Mouse (Mus musculus) lung, embryonic 14.5 days (tissue): ENCODE results near the gene Golga2. TPM values are rescaled to one million over a fixed set of nuclear protein-coding genes. Genes with fewer than 3 reads are reported as not detected.

Experiments
- ATAC-seq: fragments of 200-750 bp; cut with Nextera tagmentation; 2 replicates; pipeline ENCODE4 v1.8.0; 2017; ENCODE audit warnings: mild to moderate bottlenecking, moderate TSS enrichment, moderate library complexity; ENCODE audit not compliant: insufficient read depth
- DNase-seq: peaks from one replicate; pipeline ENCODE4 v3.0.0-alpha.2; 2015
- H3K27ac ChIP-seq: fragments of 300-500 bp; sonication (generic); 2 replicates; pipeline ENCODE4 v1.5.1; 2014; ENCODE audit warnings: low read depth, mild to moderate bottlenecking, moderate library complexity
- H3K27me3 ChIP-seq: fragments of 300-500 bp; sonication (generic); 2 replicates; pipeline ENCODE4 v1.6.1; 2014; ENCODE audit warnings: low read length, control low read depth; ENCODE audit not compliant: insufficient read depth
- H3K36me3 ChIP-seq: fragments of 300-500 bp; sonication (generic); 2 replicates; pipeline ENCODE4 v1.6.1; 2014; ENCODE audit warnings: control low read depth; ENCODE audit not compliant: insufficient read depth
- H3K4me1 ChIP-seq: fragments of 300-500 bp; sonication (generic); 2 replicates; pipeline ENCODE4 v1.6.1; 2014; ENCODE audit warnings: antibody characterized with exemption, control low read depth; ENCODE audit not compliant: insufficient read depth
- H3K4me2 ChIP-seq: fragments of 300-500 bp; sonication (generic); 2 replicates; pipeline ENCODE4 v1.6.1; 2014; ENCODE audit warnings: mild to moderate bottlenecking
- H3K4me3 ChIP-seq: fragments of 300-500 bp; sonication (generic); 2 replicates; pipeline ENCODE4 v1.5.1; 2014; ENCODE audit warnings: low read depth, low read length
- H3K9ac ChIP-seq: fragments of 300-500 bp; sonication (generic); 2 replicates; pipeline ENCODE4 v1.6.1; 2014
- H3K9me3 ChIP-seq: fragments of 300-500 bp; sonication (generic); 2 replicates; pipeline ENCODE4 v1.6.1; 2016; ENCODE audit warnings: low read depth, low read length, control low read depth
- CTCF ChIP-seq: IDR thresholded peaks from 2 replicates; pipeline ENCODE4 v1.5.1; 2016; ENCODE audit warnings: antibody characterized with exemption, low read depth
- WGBS: fragments of 180-500 bp; shearing (Covaris S2); extraction: QIAGEN DNeasy Blood & Tissue Kit; methylation state at CpG from one replicate; pipeline ENCODE4 v1.1.7; 2014; 5-methylcytosine and 5-hydroxymethylcytosine counted together
- polyA plus RNA-seq: library from polyadenylated mRNA; unstranded; fragments of >200 nt; fragmentation: Nextera tagmentation; extraction: Ambion mirVana; gene quantifications from 2 replicates; pipeline ENCODE4 v1.2.1, GENCODE M21; 2014

Gene Golga2
- polyA plus RNA-seq, 1 experiment from 2014 or later: 24.0 TPM

DNA sequence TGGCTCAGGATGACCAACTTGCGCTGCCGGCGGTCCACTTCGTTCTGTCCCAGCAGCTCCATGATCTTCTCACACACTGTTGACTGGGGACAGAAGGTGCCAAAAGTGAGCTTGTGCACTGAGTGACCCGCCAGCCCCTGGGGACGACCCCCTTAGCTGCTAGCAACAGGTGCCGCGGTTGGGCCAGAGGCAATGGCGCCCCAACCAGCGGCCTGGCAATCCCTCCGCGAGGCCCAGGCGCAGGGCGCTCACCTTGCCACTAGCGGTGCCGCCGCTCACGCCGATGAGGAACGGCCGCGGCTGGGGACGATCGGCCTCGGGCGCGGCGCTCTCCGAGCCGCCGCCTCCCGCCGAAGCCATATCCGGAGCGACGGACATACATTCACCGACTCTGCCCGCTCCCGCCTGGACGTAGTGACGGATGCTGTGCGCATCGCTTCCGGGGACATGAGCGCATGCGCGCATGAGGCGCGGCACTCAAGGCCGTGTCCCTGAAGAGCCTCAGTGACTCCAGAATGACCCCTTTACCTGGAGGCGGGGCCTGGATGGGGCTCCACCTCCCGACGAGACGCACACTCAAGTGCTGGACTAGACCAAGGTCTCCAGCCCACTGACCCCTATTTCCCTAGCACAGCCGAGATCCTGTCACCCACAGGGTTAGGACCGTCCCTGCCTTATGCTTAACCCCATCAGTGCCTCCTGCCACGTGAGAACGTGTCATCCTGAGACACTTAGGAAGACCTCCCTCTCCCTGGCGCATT lies 27.3 kb upstream of the Golga2 start, which contains the start of gene Uck1:
Uck1 (minus strand) TSS at position 503 of the 761 bp plus-strand sequence.
- H3K4me2 ChIP-seq: peak within 1 kb of the TSS; percentile 72
- no peaks in the 10 kb centered on the region for H3K4me1 ChIP-seq
- 2% methylated on average over 59 of the region's 59 CpGs for WGBS
- H3K27ac ChIP-seq: peak within 1 kb of the TSS; percentile 67
- H3K36me3 ChIP-seq: peaks cover 31% of the 10 kb centered on the region
- peak within 1 kb of the TSS; percentile 81 for H3K9ac ChIP-seq
- peak within 1 kb of the TSS; percentile 90 for H3K4me3 ChIP-seq
- no peaks in the 10 kb centered on the region for H3K9me3 ChIP-seq
- no peaks in the 10 kb centered on the region for H3K27me3 ChIP-seq
- no peak for TF ChIP-seq CTCF
- peak; percentile 92 for ATAC-seq
- peak; percentile 95 for DNase-seq

DNA sequence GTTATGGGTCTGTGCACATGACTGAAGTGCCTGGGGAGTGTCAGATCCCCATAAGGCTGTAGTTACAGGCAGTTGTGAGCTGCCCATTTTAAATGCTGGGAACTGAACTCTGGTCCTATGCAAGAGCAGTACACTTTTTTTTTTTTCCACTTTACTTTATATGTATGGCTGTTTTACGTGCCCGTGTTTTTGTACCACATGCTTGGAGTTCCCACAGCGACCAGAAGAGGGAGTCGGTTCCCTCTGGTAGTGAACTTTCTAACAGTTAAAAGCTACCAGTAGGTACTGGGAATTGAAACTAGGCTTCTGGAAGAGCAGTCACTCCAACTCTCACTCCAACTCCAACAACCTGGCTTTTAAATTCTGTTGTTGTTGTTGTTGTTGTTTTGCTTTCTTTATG lies 26.5 kb upstream of the Golga2 start:
- no peak overlapping the region for H3K4me3 ChIP-seq
- peak; percentile 66 for DNase-seq

DNA sequence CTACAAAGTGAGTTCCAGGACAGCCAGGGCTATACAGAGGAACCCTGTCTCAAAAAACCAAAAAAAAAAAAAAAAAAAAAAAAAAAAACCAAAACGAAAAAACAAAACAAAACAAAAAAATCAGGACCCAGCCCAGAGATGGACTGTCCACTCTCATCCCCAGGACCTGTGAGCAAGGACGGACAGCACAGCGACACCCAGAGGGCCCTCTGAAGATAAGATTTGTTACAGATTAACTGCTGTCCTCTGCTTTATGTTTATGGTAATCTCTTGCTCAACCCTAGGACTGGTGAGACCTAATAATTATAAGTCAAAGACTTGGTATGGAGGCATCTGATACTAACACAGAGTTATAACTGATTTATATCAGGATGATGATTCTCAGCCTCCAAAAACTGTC lies 11.4 kb upstream of the Golga2 start:
- Histone ChIP-seq H3K27ac (no peak overlapping the region), H3K4me1 (no peaks in the 10 kb centered on the region), H3K9me3 (no peaks in the 10 kb centered on the region), H3K36me3 (peaks cover 37% of the 10 kb centered on the region), H3K4me3 (no peak overlapping the region), H3K27me3 (no peaks in the 10 kb centered on the region), H3K4me2 (no peak overlapping the region), H3K9ac (no peak overlapping the region)
- DNase-seq: no peak
- ATAC-seq: no peak; the same call in 1 of the 2 replicates
- TF ChIP-seq CTCF: no peak
- WGBS: 65% methylated on average over 3 of the region's 3 CpGs

More for the DNA sequence above, 26.5 kb upstream of the Golga2 start:
- H3K9ac ChIP-seq: no peak overlapping the region
- no peaks in the 10 kb centered on the region for H3K9me3 ChIP-seq
- TF ChIP-seq CTCF: peak; percentile 54
- H3K4me2 ChIP-seq: peak overlapping the region; percentile 72
- 27% methylated on average over 4 of the region's 4 CpGs for WGBS
- H3K27me3 ChIP-seq: no peaks in the 10 kb centered on the region
- no peak for ATAC-seq
- no peak overlapping the region for H3K27ac ChIP-seq
- peaks cover 28% of the 10 kb centered on the region for H3K36me3 ChIP-seq
- no peaks in the 10 kb centered on the region for H3K4me1 ChIP-seq

DNA sequence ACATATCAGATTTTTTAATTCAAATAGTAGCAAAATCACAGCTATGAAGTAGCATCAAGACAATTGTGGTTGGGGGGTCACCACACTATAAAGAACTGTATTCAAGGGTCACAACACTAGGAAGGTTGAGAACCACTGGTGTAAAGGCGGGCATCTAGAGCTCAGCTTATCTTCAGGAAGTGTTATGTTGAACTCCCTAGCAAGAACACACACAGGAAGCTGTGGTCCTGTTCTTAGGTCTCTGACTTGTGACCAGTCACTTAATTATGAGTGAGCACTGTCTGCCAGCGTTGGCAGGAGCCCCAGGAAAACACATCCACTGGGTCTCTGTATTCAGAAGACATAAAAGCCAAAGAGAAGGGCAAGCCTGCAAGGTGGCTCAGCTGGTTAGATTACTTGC lies 4.9 kb upstream of the Golga2 start:
- H3K27me3 ChIP-seq: no peaks in the 10 kb centered on the region
- H3K4me1 ChIP-seq: peaks cover 4% of the 10 kb centered on the region
- WGBS: 88% methylated on average over 2 of the region's 2 CpGs
- H3K27ac ChIP-seq: no peak overlapping the region
- no peak for TF ChIP-seq CTCF
- H3K4me2 ChIP-seq: no peak overlapping the region
- H3K36me3 ChIP-seq: peaks cover 80% of the 10 kb centered on the region
- ATAC-seq: no peak
- H3K9me3 ChIP-seq: no peaks in the 10 kb centered on the region
- H3K4me3 ChIP-seq: no peak overlapping the region
- no peak overlapping the region for H3K9ac ChIP-seq
- DNase-seq: no peak

DNA sequence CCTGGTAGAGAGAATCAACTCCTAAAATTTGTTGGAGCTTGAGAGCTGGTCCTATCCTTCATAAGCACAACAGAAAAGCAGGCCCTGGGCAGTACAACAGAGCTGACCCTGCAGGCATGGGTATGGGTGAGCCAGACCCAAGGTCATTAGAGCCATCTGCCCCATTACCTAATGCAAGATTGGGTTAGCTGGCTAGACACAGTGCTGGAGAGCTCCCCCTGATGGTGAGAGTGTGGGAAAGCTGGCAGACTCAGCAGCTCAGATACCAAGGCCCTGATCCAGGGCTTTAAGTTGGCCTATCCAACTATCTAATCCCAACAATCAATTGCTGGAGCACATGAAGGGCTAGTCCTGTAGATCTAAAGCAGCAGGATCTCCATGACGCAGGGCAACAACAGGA lies 4.5 kb upstream of the Golga2 start:
- TF ChIP-seq CTCF: peak; percentile 73
- Histone ChIP-seq H3K27me3 (no peaks in the 10 kb centered on the region), H3K4me2 (no peak overlapping the region), H3K36me3 (peaks cover 76% of the 10 kb centered on the region), H3K4me3 (no peak overlapping the region), H3K9ac (no peak overlapping the region), H3K4me1 (peaks cover 4% of the 10 kb centered on the region), H3K9me3 (no peaks in the 10 kb centered on the region), H3K27ac (no peak overlapping the region)
- DNase-seq (peak; percentile 70), ATAC-seq (no peak; the same call in 1 of the 2 replicates)
- 87% methylated on average over 1 of the region's 1 CpGs for WGBS

DNA sequence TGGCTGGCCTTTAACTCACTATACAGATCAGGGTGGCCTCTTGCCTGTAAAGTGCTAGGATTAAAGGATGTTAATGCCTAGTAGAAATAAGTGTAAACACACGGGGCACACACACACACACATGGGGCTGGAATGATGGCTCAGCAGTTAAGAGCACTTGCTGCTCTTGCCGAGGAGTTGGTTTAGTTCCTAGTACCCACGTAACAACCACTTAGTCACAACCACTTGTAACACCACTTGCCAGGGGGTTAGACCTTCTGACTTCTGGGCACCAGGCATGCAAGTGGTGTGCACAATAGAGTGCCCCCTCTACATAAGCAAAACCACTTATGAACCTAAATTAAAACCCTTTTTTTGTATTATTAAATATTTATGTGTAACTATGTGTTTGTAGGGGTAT lies 3.2 kb upstream of the Golga2 start:
- Histone ChIP-seq H3K9me3 (no peaks in the 10 kb centered on the region), H3K9ac (no peak overlapping the region), H3K36me3 (peaks cover 63% of the 10 kb centered on the region), H3K4me3 (no peak overlapping the region), H3K27me3 (no peaks in the 10 kb centered on the region), H3K4me1 (peaks cover 4% of the 10 kb centered on the region), H3K27ac (no peak overlapping the region), H3K4me2 (no peak overlapping the region)
- DNase-seq (no peak), ATAC-seq (no peak)
- no peak for TF ChIP-seq CTCF
- WGBS: 73% methylated on average over 3 of the region's 3 CpGs

DNA sequence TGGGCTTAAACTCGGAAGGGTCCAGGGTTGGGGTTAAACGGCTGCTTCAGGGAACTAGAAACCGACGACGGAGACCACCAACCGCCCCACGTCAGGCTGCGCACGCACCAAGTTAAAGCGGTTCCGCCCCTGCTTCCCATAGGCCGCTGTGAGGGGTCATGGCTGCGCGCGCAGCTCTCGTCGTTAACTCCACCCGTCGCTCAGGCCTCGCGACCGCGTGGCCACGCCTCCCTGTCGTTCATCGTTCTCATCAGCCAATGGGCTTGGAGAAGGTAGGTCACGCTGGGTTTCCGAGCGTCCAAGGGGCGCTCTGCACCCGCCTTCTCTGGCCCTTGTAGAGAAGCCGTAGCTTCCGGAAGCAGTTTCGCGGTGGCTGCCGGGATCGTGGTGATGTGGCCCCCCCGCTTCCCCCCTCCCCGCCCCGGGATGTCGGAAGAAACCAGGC lies 761 bp downstream of the Golga2 start, which contains the start of gene Swi5:
Swi5 (minus strand) TSS at position 153 of the 445 bp plus-strand sequence.
- H3K36me3 ChIP-seq: peaks cover 40% of the 10 kb centered on the region
- H3K27ac ChIP-seq: peak within 1 kb of the TSS; percentile 75
- peak within 1 kb of the TSS; percentile 91 for H3K9ac ChIP-seq
- 0% methylated on average over 41 of the region's 41 CpGs for WGBS
- H3K4me3 ChIP-seq: peak within 1 kb of the TSS; percentile 82
- no peaks in the 10 kb centered on the region for H3K9me3 ChIP-seq
- no peaks in the 10 kb centered on the region for H3K27me3 ChIP-seq
- peak; percentile 100 for DNase-seq
- H3K4me1 ChIP-seq: peaks cover 7% of the 10 kb centered on the region
- no peak for TF ChIP-seq CTCF
- peak within 1 kb of the TSS; percentile 84 for H3K4me2 ChIP-seq
- peak; percentile 99 for ATAC-seq
